Mouse (Mus musculus) small intestine, adult 2 months (tissue): ENCODE measurements around the gene Prmt7. TPM values are rescaled to one million over a fixed set of nuclear protein-coding genes. Genes with fewer than 3 reads are reported as not detected.

Source experiments
- H3K27ac ChIP-seq: fragments of 200-500 bp; 2 replicates; pipeline ENCODE4 v1.5.1; 2012; ENCODE audit warnings: low read depth, low read length, control low read depth, inconsistent platforms; ENCODE audit not compliant: insufficient read depth
- H3K27me3 ChIP-seq: fragments of 200-500 bp; 2 replicates; pipeline ENCODE4 v1.6.1; 2012; ENCODE audit warnings: mild to moderate bottlenecking, moderate library complexity, low read length, inconsistent platforms; ENCODE audit not compliant: control insufficient read depth, insufficient read depth
- H3K36me3 ChIP-seq: fragments of 200-500 bp; 2 replicates; pipeline ENCODE4 v1.6.1; 2012; ENCODE audit warnings: mild to moderate bottlenecking, low read length, control low read depth, inconsistent platforms; ENCODE audit not compliant: control insufficient read depth, insufficient read depth
- H3K4me1 ChIP-seq: fragments of 200-500 bp; 2 replicates; pipeline ENCODE4 v1.6.1; 2012; ENCODE audit warnings: low read length, inconsistent platforms, mixed read lengths; ENCODE audit not compliant: control insufficient read depth, insufficient read depth, insufficient read length
- H3K4me3 ChIP-seq: fragments of 200-500 bp; 2 replicates; pipeline ENCODE4 v1.5.1; 2012; ENCODE audit warnings: low read depth, mild to moderate bottlenecking, control low read depth, inconsistent platforms, low read length, moderate library complexity
- CTCF ChIP-seq: fragments of 200-500 bp; IDR thresholded peaks from 2 replicates; pipeline ENCODE4 v1.5.1; 2012; ENCODE audit warnings: low read depth, mild to moderate bottlenecking, control low read depth, inconsistent platforms, low read length, moderate library complexity, mixed read lengths; ENCODE audit not compliant: insufficient replicate concordance, insufficient read length; ENCODE audit errors: extremely low read depth
- POLR2A ChIP-seq: fragments of 200-500 bp; IDR thresholded peaks from 2 replicates; pipeline ENCODE4 v1.6.1; 2012; ENCODE audit warnings: low read depth, mild to moderate bottlenecking, control low read depth, inconsistent platforms, low read length, moderate library complexity
- WGBS: fragments of 180-500 bp; shearing (Covaris S2); methylation state at CpG from one replicate; pipeline ENCODE4 v1.1.7; 2018; 5-methylcytosine and 5-hydroxymethylcytosine counted together
- polyA plus RNA-seq: library from polyadenylated mRNA; depleted of rRNA; stranded (reverse); fragments of >200 nt; gene quantifications from 2 replicates; pipeline ENCODE4 v1.2.3, GENCODE M21; 2012

The Prmt7 gene
- polyA plus RNA-seq, 1 experiment: 11.9 TPM

- Histone ChIP-seq H3K36me3 (0 out of 2 replicates have a peak, but pooled peaks cover 1% of the 10 kb centered on the region), H3K27ac (no peak overlapping the region), H3K4me3 (no peak overlapping the region), H3K4me1 (no peaks in the 10 kb centered on the region; the same call in 1 of the 2 replicates), H3K27me3 (no peaks in the 10 kb centered on the region)
- WGBS: 50% methylated on average over 1 of the region's 1 CpGs
- TF ChIP-seq CTCF (no peak), POLR2A (no peak)
Observed at GRCm38 (mm10) chr8:106176891-106177290, 33.8 kb upstream of the Prmt7 start.

GRCm38 (mm10) chr8:106177594-106177993 lies 33.1 kb upstream of the Prmt7 start:
- no peak for TF ChIP-seq POLR2A
- Histone ChIP-seq H3K4me1 (no peaks in the 10 kb centered on the region; the same call in 1 of the 2 replicates), H3K36me3 (0 out of 2 replicates have a peak, but pooled peaks cover 1% of the 10 kb centered on the region), H3K4me3 (no peak overlapping the region), H3K27ac (no peak overlapping the region), H3K27me3 (no peaks in the 10 kb centered on the region)
- WGBS: 79% methylated on average over 1 of the region's 1 CpGs

GRCm38 (mm10) chr8:106178428-106178827 lies 32.3 kb upstream of the Prmt7 start:
- H3K27me3 ChIP-seq: no peaks in the 10 kb centered on the region
- TF ChIP-seq POLR2A (no peak), CTCF (no peak)
- 0 out of 2 replicates have a peak, but pooled peaks cover 1% of the 10 kb centered on the region for H3K36me3 ChIP-seq
- H3K4me1 ChIP-seq: no peaks in the 10 kb centered on the region; the same call in 1 of the 2 replicates
- H3K4me3 ChIP-seq: no peak overlapping the region
- 64% methylated on average over 2 of the region's 2 CpGs for WGBS
- no peak overlapping the region for H3K27ac ChIP-seq

GRCm38 (mm10) chr8:106185628-106186270 lies 25.0 kb upstream of the Prmt7 start:
- Histone ChIP-seq H3K4me3 (no peak overlapping the region), H3K4me1 (no peaks in the 10 kb centered on the region), H3K27ac (no peak overlapping the region), H3K36me3 (peaks cover 3% of the 10 kb centered on the region; the same call in 1 of the 2 replicates), H3K27me3 (no peaks in the 10 kb centered on the region)
- WGBS: 80% methylated on average over 8 of the region's 8 CpGs
- no peak for TF ChIP-seq CTCF
- no peak for TF ChIP-seq POLR2A

GRCm38 (mm10) chr8:106186394-106186793 lies 24.3 kb upstream of the Prmt7 start:
- Histone ChIP-seq H3K36me3 (peaks cover 3% of the 10 kb centered on the region; the same call in 1 of the 2 replicates), H3K27ac (no peak overlapping the region), H3K4me1 (no peaks in the 10 kb centered on the region), H3K4me3 (no peak overlapping the region), H3K27me3 (no peaks in the 10 kb centered on the region)
- WGBS: 82% methylated on average over 3 of the region's 3 CpGs
- TF ChIP-seq CTCF: no peak
- TF ChIP-seq POLR2A: no peak

- H3K4me1 ChIP-seq: no peaks in the 10 kb centered on the region
- no peak overlapping the region for H3K4me3 ChIP-seq
- TF ChIP-seq CTCF: no peak
- TF ChIP-seq POLR2A: no peak
- peaks cover 3% of the 10 kb centered on the region; the same call in 1 of the 2 replicates for H3K36me3 ChIP-seq
- H3K27me3 ChIP-seq: no peaks in the 10 kb centered on the region
- 96% methylated on average over 4 of the region's 4 CpGs for WGBS
- H3K27ac ChIP-seq: no peak overlapping the region
Observed at GRCm38 (mm10) chr8:106189162-106189561, 21.6 kb upstream of the Prmt7 start.

- no peaks in the 10 kb centered on the region for H3K27me3 ChIP-seq
- no peak overlapping the region for H3K27ac ChIP-seq
- TF ChIP-seq POLR2A (no peak), CTCF (no peak)
- WGBS: 44% methylated on average over 5 of the region's 5 CpGs
- H3K36me3 ChIP-seq: peaks cover 5% of the 10 kb centered on the region
- no peak overlapping the region for H3K4me3 ChIP-seq
- H3K4me1 ChIP-seq: no peaks in the 10 kb centered on the region
Observed at GRCm38 (mm10) chr8:106191639-106192038, 19.1 kb upstream of the Prmt7 start.
